In the genomic region with DNA sequence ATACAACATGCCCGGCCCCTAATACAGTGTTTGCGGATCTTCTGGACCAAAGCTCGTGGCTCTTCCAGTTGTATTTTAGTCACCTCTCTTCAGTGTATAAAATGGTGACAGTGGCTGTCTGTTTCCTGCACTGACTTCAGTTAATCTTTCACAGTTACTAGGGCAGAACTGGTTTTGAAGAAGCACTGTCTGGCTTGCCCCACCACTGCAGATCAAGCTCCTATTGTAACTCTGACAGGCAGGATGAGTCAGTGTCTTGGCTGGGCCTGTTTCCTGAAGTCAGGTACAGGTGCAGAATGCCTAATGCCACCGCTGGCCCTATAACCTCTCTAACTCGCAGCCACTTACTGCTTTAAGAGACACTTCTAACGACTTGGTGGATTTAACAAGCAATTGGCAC, we compare ENCODE assay signal across 19 mouse cellular contexts.
DNase-seq lines count a peak whose midpoint lies in the region; ATAC-seq and TF ChIP-seq lines count a peak whose summit lies in the region.
"Had no signal": no experiment of that assay in that cellular context is flagged by ENCODE, and none has a peak within 500 bp of the region (broad histone marks: within the 10 kb centered on the region; RNA-seq: fewer than 3 reads in every experiment).

No protein-coding gene starts in this region.

- peaks cover 6% of the 10 kb centered on the region for H3K4me1 ChIP-seq in testis, adult 2 months (ENCODE audit: control insufficient read depth, insufficient read depth, low read length)

- TF ChIP-seq POLR2A in testis, adult 2 months (IDR thresholded peaks at IDR 0.05; ENCODE audit: control insufficient read depth, low read depth, low read length): no peak

- in situ Hi-C loops in Patski (cut with MboI; ENCODE audit: low pct_unique_long_range_greater_than_20kb): no loop called here

- peak overlapping the region; percentile 35 for H3K4me3 ChIP-seq in testis, adult 2 months (ENCODE audit: control insufficient read depth, low read depth, low read length)

- POLR2A ChIA-PET in Patski (lab: Charles Lee): no interaction called here

- peak; percentile 90 for ATAC-seq in Patski
- ATAC-seq: activated CD4-positive, CD25-positive, alpha-beta regulatory T cell, adult 4 months; CD4-positive, CD25-positive, alpha-beta regulatory T cell, adult 4 months had no signal

- H3K36me3 ChIP-seq in testis, adult 2 months (ENCODE audit: control insufficient read depth, insufficient read depth, low read length): no peaks in the 10 kb centered on the region; the same call in 1 of the 2 replicates

- TF ChIP-seq CTCF in testis, adult 2 months (IDR thresholded peaks at IDR 0.05; ENCODE audit: control insufficient read depth, insufficient read depth, insufficient replicate concordance, low read depth, low read length): no peak
- TF ChIP-seq CTCF in Patski (IDR thresholded peaks at IDR 0.05): no peak

- H3K27me3 ChIP-seq in testis, adult 2 months (ENCODE audit: control insufficient read depth, insufficient read depth, low read length): no peaks in the 10 kb centered on the region
- H3K27me3 ChIP-seq in Patski: no peaks in the 10 kb centered on the region
- H3K27me3 ChIP-seq: CH12.LX had no signal

- CTCF ChIA-PET in Patski (lab: Charles Lee): no interaction called here

- H3K27ac ChIP-seq in testis, adult 2 months (ENCODE audit: control insufficient read depth, insufficient read depth, low read depth, low read length): peak overlapping the region; percentile 87

- no peak for DNase-seq in testis, postnatal 10 days (ENCODE audit: low spot score)
- DNase-seq in Patski (ENCODE audit: low read depth, low spot score): peak; percentile 62
- DNase-seq in Muller cell, postnatal 12 days (ENCODE audit: inconsistent ontology term): no peak
- DNase-seq: adrenal gland, adult 2 months; adrenal gland, adult 8-10 months; adrenal gland, postnatal 10 days; adrenal gland, postnatal 14 days; adrenal gland, postnatal 25 days; adrenal gland, postnatal 36 days; B cell, adult 2 months; cerebellum, adult 11 months; cerebellum, adult 11-12 months; cerebellum, adult 18-20 months; cerebellum, adult 2 months; cerebellum, adult 8-10 months had no signal
